Mouse (Mus musculus) frontal cortex, postnatal 14 days (tissue): ENCODE measurements around the gene Eaf1.

Experiments
- DNase-seq, 2 experiments: peaks; one replicate each; pipeline ENCODE4 v3.0.0; 2022; ENCODE audit warnings: low spot score in 2 of 2

The Eaf1 gene

DNA sequence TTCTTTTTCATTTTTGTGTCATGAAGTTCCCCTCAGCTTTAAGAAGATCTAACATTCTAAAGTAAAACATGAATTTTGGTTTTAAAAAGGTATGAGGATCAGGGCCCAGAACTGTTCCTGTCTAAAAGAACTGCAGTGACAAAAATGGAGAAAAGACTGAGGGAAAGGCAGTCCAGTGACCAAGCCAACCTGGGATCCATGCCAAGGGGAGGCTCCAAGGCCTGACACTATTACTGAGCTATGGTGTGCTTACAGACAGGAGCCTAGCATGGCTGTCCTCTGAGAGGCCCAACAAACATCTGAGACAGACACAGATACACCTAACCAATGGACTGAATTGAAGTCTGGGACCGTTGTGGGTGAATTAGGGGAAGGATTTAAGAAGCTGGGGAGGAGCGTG, 15.7 kb downstream of the Eaf1 start:
- DNase-seq: no peak

GRCm38 (mm10) chr14:31510322-31510721, 16.1 kb downstream of the Eaf1 start:
- DNase-seq: no peak

DNA sequence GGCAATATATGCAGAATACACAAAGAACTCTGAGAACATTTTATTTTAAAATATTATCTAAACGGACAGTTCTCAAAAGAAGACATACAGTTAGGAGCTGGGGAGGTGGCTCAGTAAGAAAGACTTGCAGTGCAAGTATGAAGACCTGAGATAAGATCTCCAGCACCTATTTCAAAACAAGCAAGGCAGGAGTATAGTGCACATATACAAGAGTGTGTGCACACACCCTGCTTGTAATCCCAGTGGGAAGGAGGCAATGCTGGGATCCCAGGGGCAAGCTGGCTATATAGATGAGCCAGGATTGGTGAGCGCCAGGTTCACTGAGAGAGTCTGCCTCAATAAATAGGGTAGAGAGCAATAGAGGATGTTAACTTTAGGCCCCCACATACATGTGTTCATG, 21.7 kb downstream of the Eaf1 start:
- no peak for DNase-seq

DNA sequence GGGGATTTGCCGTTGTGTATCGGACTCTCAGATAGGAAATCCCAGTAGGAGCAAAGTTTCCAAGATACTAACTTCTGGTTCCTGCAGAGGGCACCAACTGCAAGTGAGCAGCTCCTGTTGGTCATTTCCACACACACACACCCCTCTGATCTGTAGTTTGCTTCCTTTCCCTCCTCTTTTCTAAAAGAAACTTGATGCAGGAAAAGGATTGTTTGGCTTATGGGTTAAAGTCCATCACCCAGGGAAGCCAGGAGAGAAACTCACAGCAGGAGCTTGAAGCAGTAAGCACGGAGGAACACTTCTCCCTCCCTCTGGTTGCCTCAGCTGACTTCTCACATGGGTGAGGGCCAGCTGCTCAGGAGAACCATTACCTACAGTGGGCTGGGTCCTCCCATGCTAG, 25.0 kb downstream of the Eaf1 start:
- no peak for DNase-seq

DNA sequence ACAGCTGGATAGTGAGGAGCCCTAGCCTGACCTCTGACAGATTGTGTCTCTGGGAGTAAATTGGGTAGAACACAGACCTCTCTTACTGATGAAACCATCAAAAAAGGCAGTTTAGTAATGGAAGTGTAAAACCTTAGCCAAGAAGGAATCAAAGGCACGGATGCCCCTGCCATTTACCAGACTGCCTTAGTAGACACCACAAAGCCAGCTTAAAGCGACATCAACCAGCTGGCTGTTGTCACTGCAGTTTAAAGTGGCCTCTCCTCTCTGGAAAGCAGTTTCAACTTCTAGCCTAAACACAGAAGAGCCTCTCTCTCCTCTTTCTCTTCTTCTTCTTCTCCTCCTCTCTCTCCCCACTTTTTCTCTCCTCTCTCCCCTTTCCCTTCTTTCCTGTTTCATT, 27.1 kb downstream of the Eaf1 start:
- DNase-seq: no peak

DNA sequence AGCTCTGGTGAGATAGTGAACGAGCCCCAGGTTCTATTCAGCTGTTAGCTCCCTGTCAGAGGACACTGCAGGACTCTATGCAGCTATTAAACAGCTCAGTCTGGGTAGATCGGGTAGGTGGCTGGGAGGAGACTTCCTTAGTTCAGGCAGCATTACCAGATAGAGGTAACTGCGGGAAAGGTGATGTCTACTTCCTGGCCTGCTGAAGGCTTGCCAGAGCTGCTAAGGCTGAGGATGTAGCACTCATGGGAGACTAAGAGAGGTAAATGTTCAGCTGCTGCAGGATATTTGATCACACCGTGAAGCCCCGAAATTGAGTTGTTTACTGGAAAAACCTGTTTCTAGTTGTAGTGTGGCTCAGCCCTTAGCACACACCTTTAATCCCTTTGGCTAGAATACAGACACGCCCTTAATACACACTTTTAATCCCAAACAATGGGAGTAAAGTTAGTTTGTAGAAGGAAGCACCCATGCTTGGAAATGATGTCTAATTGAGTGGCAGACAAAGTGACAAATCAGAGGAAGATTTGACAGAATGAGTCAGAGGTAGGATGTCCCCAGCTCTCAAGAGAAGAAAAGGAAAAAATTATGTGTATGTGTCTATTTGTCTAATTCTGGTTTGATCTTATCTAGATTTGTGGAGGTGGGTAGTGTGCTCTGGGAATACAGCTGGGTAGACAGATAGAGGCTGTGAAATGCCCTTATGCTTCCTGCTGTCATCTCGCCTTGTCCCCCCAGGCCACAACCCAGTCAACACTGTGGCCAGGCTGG, 31.0 kb downstream of the Eaf1 start:
- DNase-seq: no peak

GRCm38 (mm10) chr14:31530847-31531246, 36.6 kb downstream of the Eaf1 start:
- no peak for DNase-seq

DNA sequence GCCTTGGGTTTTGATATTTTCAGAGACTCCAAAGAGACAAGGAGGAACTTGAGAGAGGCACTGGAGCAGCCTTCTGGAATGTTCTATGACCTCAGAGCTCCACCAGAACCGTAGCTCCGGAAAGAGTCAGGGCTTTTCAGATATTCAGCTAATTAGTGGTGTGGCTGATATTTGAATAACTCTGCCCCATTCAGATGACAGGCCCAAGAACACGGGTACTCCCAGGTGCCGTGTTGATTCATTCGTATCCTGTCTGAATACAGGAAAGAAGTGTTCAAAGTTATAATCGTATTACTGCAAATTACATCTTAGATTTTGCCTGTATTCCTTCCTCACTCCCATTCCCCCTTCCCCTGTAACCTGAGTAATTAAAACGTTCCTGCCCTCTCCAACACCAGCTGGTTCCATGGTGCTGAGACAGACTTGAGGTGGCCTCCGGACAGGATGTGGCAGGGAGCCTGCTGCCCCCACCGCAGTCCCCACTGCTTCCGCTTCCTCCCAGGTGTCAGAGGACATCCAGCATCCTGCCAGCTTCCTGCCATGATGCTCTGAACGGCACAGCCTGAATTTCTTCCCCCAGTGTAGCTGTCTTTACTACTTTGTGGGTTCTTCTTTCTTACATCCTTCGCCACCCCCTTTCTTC, 37.4 kb downstream of the Eaf1 start:
- no peak for DNase-seq

DNA sequence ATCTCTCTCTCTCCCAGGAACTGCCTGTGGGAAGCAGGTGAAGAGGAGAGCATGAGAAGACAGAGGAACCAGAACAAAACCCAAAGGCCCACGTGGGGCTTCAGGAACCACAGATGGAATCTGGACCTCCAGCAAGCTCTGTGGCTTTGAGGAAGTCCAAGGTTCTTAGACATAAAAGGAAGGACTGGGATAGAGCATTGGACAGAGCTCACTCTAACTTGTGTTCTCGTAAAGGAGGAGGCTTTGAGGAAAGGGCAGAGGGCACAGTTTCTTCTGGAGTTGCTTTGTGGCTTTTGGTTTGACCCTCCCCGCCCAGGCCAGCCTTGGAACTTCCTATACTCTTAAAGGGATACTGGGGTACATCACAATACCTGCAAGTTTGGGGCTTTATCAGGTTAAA, 38.5 kb downstream of the Eaf1 start:
- no peak for DNase-seq

GRCm38 (mm10) chr14:31537298-31537697, 43.1 kb downstream of the Eaf1 start:
- DNase-seq: no peak

DNA sequence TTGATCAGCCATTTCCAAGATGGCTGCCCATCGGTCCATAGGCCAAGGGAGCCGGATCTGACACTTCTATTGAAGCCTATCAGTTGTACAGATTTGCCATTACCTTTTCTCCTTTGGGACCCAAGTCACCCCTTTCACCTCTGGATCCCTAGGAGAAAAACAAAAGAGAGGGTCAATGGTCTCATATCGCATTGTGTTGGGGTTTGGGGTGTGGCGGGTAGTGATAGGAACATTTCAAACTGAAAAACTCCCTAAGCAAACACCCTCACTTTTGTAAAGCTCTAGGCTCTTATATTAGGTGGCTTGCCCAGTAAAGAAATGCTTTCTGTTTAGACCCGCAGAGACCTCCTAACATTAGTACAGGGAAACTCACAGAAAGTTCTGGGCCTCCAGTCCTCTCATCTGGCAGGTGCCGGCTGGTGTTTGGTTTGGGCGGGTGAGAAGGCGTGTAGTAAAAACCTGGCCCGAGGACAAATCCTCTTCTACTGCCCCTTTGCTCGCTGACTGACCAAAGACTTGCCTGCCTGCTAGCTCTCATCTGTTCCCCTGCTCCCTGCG, 49.8 kb downstream of the Eaf1 start:
- no peak for DNase-seq

GRCm38 (mm10) chr14:31555021-31555420, 60.8 kb downstream of the Eaf1 start:
- DNase-seq: no peak

GRCm38 (mm10) chr14:31555963-31556434, 61.8 kb downstream of the Eaf1 start:
- DNase-seq: no peak

DNA sequence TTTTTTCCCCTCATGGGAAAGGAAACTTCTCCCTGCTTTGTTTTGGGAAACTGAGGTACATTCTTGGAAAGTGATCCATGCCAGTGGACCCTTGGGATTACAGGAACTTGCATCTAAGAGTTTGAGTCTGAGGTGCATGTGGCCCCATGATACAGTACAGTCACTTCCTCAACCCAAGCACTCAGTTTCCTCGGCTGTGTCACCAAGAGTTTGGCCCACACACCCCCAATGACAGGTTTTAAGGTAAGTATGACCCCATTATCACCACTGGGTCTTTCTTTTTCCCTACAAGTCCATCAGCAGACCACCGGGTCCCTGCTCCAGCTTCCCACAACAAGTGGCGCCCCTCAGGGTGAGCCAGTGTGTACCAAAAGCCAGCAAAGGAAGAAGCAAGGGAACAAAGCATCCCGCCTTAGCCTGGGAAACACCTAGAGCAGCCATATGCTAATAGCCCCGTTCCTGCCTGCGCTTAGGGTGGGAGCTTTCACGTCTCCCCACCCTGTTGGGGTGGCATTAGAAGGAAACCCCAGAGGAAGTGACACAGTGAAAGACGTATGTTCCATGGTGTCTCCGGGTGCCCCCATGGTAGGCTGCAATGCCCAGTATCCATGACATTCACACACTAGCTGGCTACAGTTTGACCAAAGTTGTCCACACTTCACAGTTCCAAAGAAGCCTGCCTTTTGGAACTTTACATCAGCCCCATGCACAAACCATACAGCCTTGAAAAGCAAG, 62.5 kb downstream of the Eaf1 start:
- DNase-seq: no peak

- DNase-seq: no peak
Measured at GRCm38 (mm10) chr14:31557273-31557672, 63.1 kb downstream of the Eaf1 start.

DNA sequence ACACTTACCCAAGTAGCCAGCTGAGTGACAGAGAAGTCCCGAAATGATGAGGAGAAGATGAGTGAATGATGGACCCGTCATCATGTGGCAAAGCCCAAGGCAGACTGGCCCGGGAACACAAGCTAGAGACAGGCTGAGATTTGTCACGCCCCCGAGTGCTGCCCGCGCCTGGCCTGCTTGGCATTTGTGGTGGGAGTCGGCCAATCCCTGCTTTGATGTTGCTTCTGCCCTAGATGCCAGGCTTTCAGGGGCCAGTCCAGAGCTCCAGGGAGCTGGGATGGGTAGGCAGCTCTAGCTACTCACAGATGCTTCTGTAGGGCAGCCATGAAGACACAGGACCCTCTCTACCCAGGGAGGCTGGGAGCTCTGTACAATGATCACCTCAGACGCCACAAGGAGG, 63.6 kb downstream of the Eaf1 start:
- no peak for DNase-seq

- DNase-seq: no peak
Measured at GRCm38 (mm10) chr14:31559216-31559615, 65.0 kb downstream of the Eaf1 start.
